Mouse (Mus musculus) testis, adult 2 months (tissue): ENCODE measurements around the gene Cacna1a.
"Not testable (repeated sequence)": the region's sequence is repeated elsewhere in the genome, so short reads cannot be mapped to it uniquely, and the experiment has no call there.

Source experiments
- CTCF ChIP-seq: fragments of 200-500 bp; IDR thresholded peaks from 2 replicates; pipeline ENCODE4 v1.5.1; 2012; ENCODE audit warnings: low read depth, mild to moderate bottlenecking, inconsistent platforms, low read length, moderate library complexity; ENCODE audit not compliant: control insufficient read depth, insufficient read depth, insufficient replicate concordance
- POLR2A ChIP-seq: fragments of 200-500 bp; IDR thresholded peaks from 2 replicates; pipeline ENCODE4 v1.6.1; 2012; ENCODE audit warnings: low read depth, mild to moderate bottlenecking, inconsistent platforms, low read length, moderate library complexity; ENCODE audit not compliant: control insufficient read depth

- TF ChIP-seq POLR2A, CTCF: not testable (repeated sequence)
Observed at GRCm38 (mm10) chr8:84670295-84671006, 282.2 kb downstream of the Cacna1a start.
